Mouse (Mus musculus): ENCODE measurements around the gene Gm4553. TPM values are rescaled to one million over a fixed set of nuclear protein-coding genes. Genes with fewer than 3 reads are reported as not detected.
"Not testable (repeated sequence)": the region's sequence is repeated elsewhere in the genome, so short reads cannot be mapped to it uniquely, and the experiment has no call there.

Gm4553 gene
- polyA plus RNA-seq (2014; fragmentation: Nextera tagmentation; extraction: Ambion mirVana), result not detected in 2 replicates

DNA sequence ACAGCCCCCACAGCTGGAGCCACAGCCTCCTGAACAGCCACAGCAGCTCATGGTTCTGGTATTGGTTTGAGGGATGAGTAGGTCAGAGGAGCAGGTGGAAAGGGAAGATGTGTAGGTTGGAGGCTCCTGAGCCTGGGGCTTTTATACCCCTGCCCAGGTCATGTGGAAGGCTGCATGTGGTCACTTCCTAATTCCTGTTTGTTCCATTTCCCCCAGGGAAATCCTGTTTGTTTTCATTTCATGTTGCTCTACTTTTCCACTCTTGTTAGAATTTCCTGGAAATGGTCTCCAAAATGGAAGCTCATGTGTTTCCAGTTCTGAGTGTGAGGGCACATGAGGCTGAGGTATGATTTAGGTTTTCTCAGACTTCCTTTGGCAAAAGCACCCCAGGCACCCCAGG is at the start of gene Gm4553:
TSS of gene Gm4553 (minus strand) at position 101 of the 400 bp plus-strand sequence.
- not testable (repeated sequence) for H3K9me3 ChIP-seq (ENCODE audit: control insufficient read depth, low read depth, low read length); H3K4me3 ChIP-seq (ENCODE audit: low read depth, low read length); H3K36me3 ChIP-seq (ENCODE audit: control insufficient read depth, insufficient read depth, low read length); H3K4me1 ChIP-seq (ENCODE audit: control insufficient read depth, insufficient read depth, low read length); H3K27ac ChIP-seq (ENCODE audit: low read length); H3K4me2 ChIP-seq (replicated peaks; ENCODE audit: low read depth, low read length); ATAC-seq (ENCODE audit: insufficient number of reproducible peaks, insufficient read depth, low FRiP score, low read depth); H3K27me3 ChIP-seq (ENCODE audit: control insufficient read depth, insufficient read depth, low read length); H3K9ac ChIP-seq (replicated peaks; ENCODE audit: low read depth, low read length)

- H3K4me1 ChIP-seq (ENCODE audit: control insufficient read depth, insufficient read depth, low read length); H3K4me3 ChIP-seq (ENCODE audit: low read depth, low read length); ATAC-seq (ENCODE audit: insufficient number of reproducible peaks, insufficient read depth, low FRiP score, low read depth); H3K4me2 ChIP-seq (replicated peaks; ENCODE audit: low read depth, low read length); H3K9ac ChIP-seq (replicated peaks; ENCODE audit: low read depth, low read length); H3K27me3 ChIP-seq (ENCODE audit: control insufficient read depth, insufficient read depth, low read length); H3K27ac ChIP-seq (ENCODE audit: low read length); H3K36me3 ChIP-seq (ENCODE audit: control insufficient read depth, insufficient read depth, low read length); H3K9me3 ChIP-seq (ENCODE audit: control insufficient read depth, low read depth, low read length): not testable (repeated sequence)
- WGBS, result 46% methylated on average over 1 of the region's 1 CpGs
Measured at GRCm38 (mm10) chr7:142212136-142212535, 46.6 kb upstream of the Gm4553 start.

- Histone ChIP-seq H3K9ac (replicated peaks; ENCODE audit: low read depth, low read length) (no peak within 1 kb of the TSS), H3K4me1 (ENCODE audit: control insufficient read depth, insufficient read depth, low read length) (no peaks in the 10 kb centered on the region), H3K27me3 (ENCODE audit: control insufficient read depth, insufficient read depth, low read length) (no peaks in the 10 kb centered on the region), H3K4me3 (ENCODE audit: low read depth, low read length) (no peak within 1 kb of the TSS), H3K27ac (ENCODE audit: low read length) (no peak within 1 kb of the TSS), H3K4me2 (replicated peaks; ENCODE audit: low read depth, low read length) (no peak within 1 kb of the TSS), H3K9me3 (ENCODE audit: control insufficient read depth, low read depth, low read length) (no peaks in the 10 kb centered on the region), H3K36me3 (ENCODE audit: control insufficient read depth, insufficient read depth, low read length) (no peaks in the 10 kb centered on the region)
- WGBS, result 71% methylated on average over 1 of the region's 1 CpGs
- no peak for ATAC-seq (ENCODE audit: insufficient number of reproducible peaks, insufficient read depth, low FRiP score, low read depth)
Measured at GRCm38 (mm10) chr7:142211559-142211958, 46.0 kb upstream of the Gm4553 start, which contains the start of gene Gm7579. Gene Gm7579, plus strand, starts transcription at chr7:142211859.

GRCm38 (mm10) chr7:142206891-142207290 is 41.4 kb upstream of the Gm4553 start:
- not testable (repeated sequence) for H3K36me3 ChIP-seq (ENCODE audit: control insufficient read depth, insufficient read depth, low read length); H3K9me3 ChIP-seq (ENCODE audit: control insufficient read depth, low read depth, low read length); H3K4me1 ChIP-seq (ENCODE audit: control insufficient read depth, insufficient read depth, low read length); ATAC-seq (ENCODE audit: insufficient number of reproducible peaks, insufficient read depth, low FRiP score, low read depth); H3K9ac ChIP-seq (replicated peaks; ENCODE audit: low read depth, low read length); H3K27ac ChIP-seq (ENCODE audit: low read length); H3K4me2 ChIP-seq (replicated peaks; ENCODE audit: low read depth, low read length); H3K27me3 ChIP-seq (ENCODE audit: control insufficient read depth, insufficient read depth, low read length); H3K4me3 ChIP-seq (ENCODE audit: low read depth, low read length)
- 82% methylated on average over 5 of the region's 5 CpGs for WGBS

DNA sequence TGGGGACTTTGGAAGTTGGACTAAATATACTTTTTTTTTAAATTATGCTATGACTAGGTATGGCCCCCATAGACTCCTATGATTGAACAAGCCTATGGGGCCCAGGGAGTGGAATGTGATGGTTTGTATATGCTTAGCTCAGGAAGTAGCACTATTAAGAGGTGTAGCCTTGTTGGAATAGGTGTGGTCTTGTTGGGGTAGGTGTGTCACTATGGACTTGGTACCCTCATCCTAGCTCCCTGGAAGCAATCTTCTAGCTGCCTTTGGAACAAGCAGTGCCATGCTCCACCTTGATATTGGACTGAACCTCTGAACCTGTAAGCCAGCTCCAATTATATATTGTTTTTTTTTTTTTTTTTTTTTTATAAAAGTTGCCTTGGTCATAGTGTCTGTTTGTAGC is 39.9 kb upstream of the Gm4553 start:
- Histone ChIP-seq H3K9ac (replicated peaks; ENCODE audit: low read depth, low read length) (no peak overlapping the region), H3K4me1 (ENCODE audit: control insufficient read depth, insufficient read depth, low read length) (no peaks in the 10 kb centered on the region), H3K9me3 (ENCODE audit: control insufficient read depth, low read depth, low read length) (no peaks in the 10 kb centered on the region), H3K27ac (ENCODE audit: low read length) (no peak overlapping the region), H3K36me3 (ENCODE audit: control insufficient read depth, insufficient read depth, low read length) (no peaks in the 10 kb centered on the region), H3K4me3 (ENCODE audit: low read depth, low read length) (no peak overlapping the region), H3K4me2 (replicated peaks; ENCODE audit: low read depth, low read length) (no peak overlapping the region), H3K27me3 (ENCODE audit: control insufficient read depth, insufficient read depth, low read length) (no peaks in the 10 kb centered on the region)
- ATAC-seq (ENCODE audit: insufficient number of reproducible peaks, insufficient read depth, low FRiP score, low read depth), result no peak

DNA sequence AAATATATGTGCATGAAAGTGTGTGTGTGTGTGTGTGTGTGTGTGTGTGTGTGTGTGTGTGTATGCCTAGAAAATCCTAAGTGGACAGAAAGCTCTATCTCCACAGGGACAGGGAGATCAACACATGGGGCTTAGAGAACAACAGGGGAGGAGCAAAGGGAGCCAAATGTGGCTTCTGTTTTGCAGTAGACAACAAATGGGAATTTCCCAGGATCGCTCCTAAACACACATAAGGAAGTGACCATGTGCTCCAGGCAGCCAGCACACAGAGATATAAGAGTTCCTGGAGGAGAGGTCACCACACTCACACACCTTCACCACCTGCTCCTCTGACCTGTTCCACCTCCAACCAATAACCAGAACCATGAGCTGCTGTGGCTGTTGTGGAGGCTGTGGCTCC is 35.5 kb upstream of the Gm4553 start, which contains the start of gene Krtap5-3:
TSS of gene Krtap5-3 (plus strand) at position 301 of the 400 bp plus-strand sequence.
- WGBS, result 50% methylated on average over 1 of the region's 1 CpGs
- Histone ChIP-seq H3K36me3 (ENCODE audit: control insufficient read depth, insufficient read depth, low read length) (no peaks in the 10 kb centered on the region), H3K4me1 (ENCODE audit: control insufficient read depth, insufficient read depth, low read length) (no peaks in the 10 kb centered on the region), H3K9me3 (ENCODE audit: control insufficient read depth, low read depth, low read length) (no peaks in the 10 kb centered on the region), H3K9ac (replicated peaks; ENCODE audit: low read depth, low read length) (no peak within 1 kb of the TSS), H3K27me3 (ENCODE audit: control insufficient read depth, insufficient read depth, low read length) (no peaks in the 10 kb centered on the region), H3K4me3 (ENCODE audit: low read depth, low read length) (no peak within 1 kb of the TSS), H3K4me2 (replicated peaks; ENCODE audit: low read depth, low read length) (no peak within 1 kb of the TSS), H3K27ac (ENCODE audit: low read length) (no peak within 1 kb of the TSS)
- no peak for ATAC-seq (ENCODE audit: insufficient number of reproducible peaks, insufficient read depth, low FRiP score, low read depth)

- ATAC-seq (ENCODE audit: insufficient number of reproducible peaks, insufficient read depth, low FRiP score, low read depth), result no peak
- H3K27ac ChIP-seq (ENCODE audit: low read length), result no peak overlapping the region
- 83% methylated on average over 2 of the region's 2 CpGs for WGBS
- H3K36me3 ChIP-seq (ENCODE audit: control insufficient read depth, insufficient read depth, low read length), result no peaks in the 10 kb centered on the region
- H3K9me3 ChIP-seq (ENCODE audit: control insufficient read depth, low read depth, low read length), result peaks cover 2% of the 10 kb centered on the region; the same call in 1 of the 2 replicates
- H3K27me3 ChIP-seq (ENCODE audit: control insufficient read depth, insufficient read depth, low read length), result no peaks in the 10 kb centered on the region
- H3K4me3 ChIP-seq (ENCODE audit: low read depth, low read length), result no peak overlapping the region
- H3K4me2 ChIP-seq (replicated peaks; ENCODE audit: low read depth, low read length), result no peak overlapping the region
- H3K4me1 ChIP-seq (ENCODE audit: control insufficient read depth, insufficient read depth, low read length), result no peaks in the 10 kb centered on the region
- H3K9ac ChIP-seq (replicated peaks; ENCODE audit: low read depth, low read length), result no peak overlapping the region
Measured at GRCm38 (mm10) chr7:142198748-142199147, 33.2 kb upstream of the Gm4553 start.

- Histone ChIP-seq H3K4me3 (ENCODE audit: low read depth, low read length) (no peak within 1 kb of the TSS), H3K27ac (ENCODE audit: low read length) (no peak within 1 kb of the TSS), H3K36me3 (ENCODE audit: control insufficient read depth, insufficient read depth, low read length) (no peaks in the 10 kb centered on the region), H3K9ac (replicated peaks; ENCODE audit: low read depth, low read length) (no peak within 1 kb of the TSS), H3K4me1 (ENCODE audit: control insufficient read depth, insufficient read depth, low read length) (no peaks in the 10 kb centered on the region), H3K4me2 (replicated peaks; ENCODE audit: low read depth, low read length) (no peak within 1 kb of the TSS), H3K9me3 (ENCODE audit: control insufficient read depth, low read depth, low read length) (peaks cover 2% of the 10 kb centered on the region; the same call in 1 of the 2 replicates), H3K27me3 (ENCODE audit: control insufficient read depth, insufficient read depth, low read length) (no peaks in the 10 kb centered on the region)
- ATAC-seq (ENCODE audit: insufficient number of reproducible peaks, insufficient read depth, low FRiP score, low read depth), result no peak
- WGBS, result 44% methylated on average over 2 of the region's 2 CpGs
Measured at GRCm38 (mm10) chr7:142190289-142190688, 24.8 kb upstream of the Gm4553 start, which contains the start of gene Gm10153. Gene Gm10153, minus strand, starts transcription at chr7:142190389.

DNA sequence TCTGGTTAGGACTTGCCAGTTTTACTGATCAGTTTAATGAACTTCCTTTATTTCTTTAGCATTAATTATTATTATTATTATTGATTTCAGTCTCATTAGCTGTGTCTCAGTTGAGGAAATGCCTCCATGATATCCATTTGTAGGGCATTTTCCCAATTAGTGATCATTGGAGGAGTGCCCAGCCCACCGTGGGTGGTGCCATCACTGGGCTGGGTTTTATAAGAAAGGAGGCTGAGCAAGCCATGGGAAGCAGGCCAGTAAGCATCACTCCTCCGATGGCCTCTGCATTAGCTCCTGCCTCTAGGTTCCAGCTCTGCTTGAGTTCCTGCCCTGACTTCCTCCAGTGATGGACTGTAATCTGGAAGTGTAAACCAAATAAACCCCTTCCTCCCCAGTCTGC is 22.6 kb upstream of the Gm4553 start:
- 73% methylated on average over 2 of the region's 2 CpGs for WGBS
- no peak overlapping the region for H3K9ac ChIP-seq (replicated peaks; ENCODE audit: low read depth, low read length)
- H3K27ac ChIP-seq (ENCODE audit: low read length), result no peak overlapping the region
- H3K36me3 ChIP-seq (ENCODE audit: control insufficient read depth, insufficient read depth, low read length), result no peaks in the 10 kb centered on the region
- no peaks in the 10 kb centered on the region for H3K27me3 ChIP-seq (ENCODE audit: control insufficient read depth, insufficient read depth, low read length)
- H3K4me3 ChIP-seq (ENCODE audit: low read depth, low read length), result no peak overlapping the region
- no peaks in the 10 kb centered on the region for H3K9me3 ChIP-seq (ENCODE audit: control insufficient read depth, low read depth, low read length)
- H3K4me2 ChIP-seq (replicated peaks; ENCODE audit: low read depth, low read length), result no peak overlapping the region
- ATAC-seq (ENCODE audit: insufficient number of reproducible peaks, insufficient read depth, low FRiP score, low read depth), result no peak
- H3K4me1 ChIP-seq (ENCODE audit: control insufficient read depth, insufficient read depth, low read length), result no peaks in the 10 kb centered on the region

All from stomach, embryonic 14.5 days (tissue).